Comparison of ENCODE assay signal across 9 mouse cellular contexts in genomic region chr6:37096840-37097305, GRCm38 (mm10).
DNase-seq lines count a peak whose midpoint lies in the region; ATAC-seq and TF ChIP-seq lines count a peak whose summit lies in the region.
"Had no signal": no experiment of that assay in that cellular context is flagged by ENCODE, and none has a peak within 500 bp of the region (broad histone marks: within the 10 kb centered on the region; RNA-seq: fewer than 3 reads in every experiment).

No protein-coding gene starts in this region.

- no peak for DNase-seq in heart, postnatal 25 days (ENCODE audit: low spot score)
- no peak for DNase-seq in forebrain, postnatal 0 days
- DNase-seq in spleen, postnatal 36 days (ENCODE audit: low spot score in 2 of 2) = no peak
- DNase-seq in adrenal gland, postnatal 10 days = no peak
- DNase-seq in urinary bladder, postnatal 25 days (ENCODE audit: low spot score) = no peak

- H3K9ac ChIP-seq in heart, embryonic 12.5 days = peak overlapping the region; percentile 7; the same call in 1 of the 2 replicates
- no peak overlapping the region for H3K9ac ChIP-seq in forebrain, postnatal 0 days
- no peak overlapping the region for H3K9ac ChIP-seq in intestine, embryonic 15.5 days

- TF ChIP-seq POLR2A in myocyte (IDR thresholded peaks at IDR 0.05; ENCODE audit: insufficient read length, low read depth) = no peak

- TF ChIP-seq CTCF in forebrain, postnatal 0 days (IDR thresholded peaks at IDR 0.05; ENCODE audit: low read depth) = no peak

- peak overlapping the region; percentile 84 for H3K27ac ChIP-seq in heart, embryonic 12.5 days (ENCODE audit: poor library complexity, severe bottlenecking)
- no peak overlapping the region for H3K27ac ChIP-seq in forebrain, postnatal 0 days (ENCODE audit: low read depth, low read length)
- H3K27ac ChIP-seq in intestine, embryonic 15.5 days = no peak overlapping the region

- H3K27me3 ChIP-seq in heart, embryonic 12.5 days (replicated peaks) = no peaks in the 10 kb centered on the region
- no peaks in the 10 kb centered on the region for H3K27me3 ChIP-seq in forebrain, postnatal 0 days (ENCODE audit: insufficient read depth, low read length)
- H3K27me3 ChIP-seq in intestine, embryonic 15.5 days (replicated peaks) = no peaks in the 10 kb centered on the region
- no peaks in the 10 kb centered on the region for H3K27me3 ChIP-seq in myocyte (ENCODE audit: control insufficient read depth, insufficient read depth, insufficient read length)

- ATAC-seq in heart, embryonic 12.5 days (ENCODE audit: insufficient number of reproducible peaks, low FRiP score) = no peak
- peak; percentile 28 for ATAC-seq in forebrain, postnatal 0 days
- 0 out of 2 replicates have a peak, but pooled peaks have one; percentile 10 for ATAC-seq in intestine, embryonic 15.5 days

- no peaks in the 10 kb centered on the region for H3K9me3 ChIP-seq in heart, embryonic 12.5 days (replicated peaks)
- H3K9me3 ChIP-seq in forebrain, postnatal 0 days (ENCODE audit: low read length) = no peaks in the 10 kb centered on the region
- no peaks in the 10 kb centered on the region for H3K9me3 ChIP-seq in intestine, embryonic 15.5 days
- H3K9me3 ChIP-seq: megakaryocyte, embryonic 14.5 days had no signal

- H3K36me3 ChIP-seq in heart, embryonic 12.5 days = no peaks in the 10 kb centered on the region
- H3K36me3 ChIP-seq in forebrain, postnatal 0 days (ENCODE audit: insufficient read depth) = no peaks in the 10 kb centered on the region
- H3K36me3 ChIP-seq in intestine, embryonic 15.5 days = no peaks in the 10 kb centered on the region
- no peaks in the 10 kb centered on the region for H3K36me3 ChIP-seq in myocyte (ENCODE audit: control insufficient read depth, insufficient read depth)

- H3K4me3 ChIP-seq in heart, embryonic 12.5 days = peak overlapping the region; percentile 32
- no peak overlapping the region for H3K4me3 ChIP-seq in forebrain, postnatal 0 days (ENCODE audit: low read depth, low read length)
- no peak overlapping the region for H3K4me3 ChIP-seq in intestine, embryonic 15.5 days (replicated peaks)
- no peak overlapping the region for H3K4me3 ChIP-seq in myocyte

- peaks cover 7% of the 10 kb centered on the region; the same call in 1 of the 2 replicates for H3K4me1 ChIP-seq in heart, embryonic 12.5 days (replicated peaks)
- no peaks in the 10 kb centered on the region for H3K4me1 ChIP-seq in forebrain, postnatal 0 days (ENCODE audit: insufficient read depth)
- no peaks in the 10 kb centered on the region for H3K4me1 ChIP-seq in intestine, embryonic 15.5 days (replicated peaks)

- intact Hi-C loops in heart, postnatal 25 days (cut with DNase I) = loop anchor here (1.0 to 5.0 kb wide), 3 partner anchors 40 to 351 kb away; no protein-coding TSS in a partner anchor

- H3K4me2 ChIP-seq in heart, embryonic 12.5 days = peak overlapping the region; percentile 68
- H3K4me2 ChIP-seq in forebrain, postnatal 0 days (ENCODE audit: low read depth) = no peak overlapping the region
- H3K4me2 ChIP-seq in intestine, embryonic 15.5 days (replicated peaks) = peak overlapping the region; percentile 30
- H3K4me2 ChIP-seq in myocyte (ENCODE audit: low read depth) = peak overlapping the region; percentile 66

- no peak overlapping the region for H3ac ChIP-seq in myocyte (ENCODE audit: control insufficient read depth, insufficient read length)

- H3K79me2 ChIP-seq in myocyte (ENCODE audit: control insufficient read depth, insufficient read depth) = no peaks in the 10 kb centered on the region

- WGBS in heart, embryonic 12.5 days = 28% methylated on average over 12 of the region's 12 CpGs
- WGBS in forebrain, postnatal 0 days = 55% methylated on average over 12 of the region's 12 CpGs
- 35% methylated on average over 12 of the region's 12 CpGs for WGBS in intestine, embryonic 15.5 days

TF ChIP-seq in myocyte, 11 proteins besides CTCF, POLR2A, EP300 and RAD21:
- TF ChIP-seq SRF (IDR thresholded peaks at IDR 0.05; ENCODE audit: control insufficient read depth, insufficient read length, low read depth) (no peak), REST (IDR thresholded peaks at IDR 0.05; ENCODE audit: insufficient read depth, insufficient read length) (no peak), E2F4 (IDR thresholded peaks at IDR 0.05; ENCODE audit: insufficient read depth) (no peak), TCF12 (IDR thresholded peaks at IDR 0.05; ENCODE audit: insufficient read depth, poor library complexity, severe bottlenecking) (no peak), MYOG (IDR thresholded peaks at IDR 0.05; ENCODE audit: control insufficient read depth in 1 of 3, insufficient read depth in 1 of 3, insufficient read length in 2 of 3, low read depth in 2 of 3) (no peak), MAX (IDR thresholded peaks at IDR 0.05; ENCODE audit: low read depth) (no peak), CEBPB (IDR thresholded peaks at IDR 0.05; ENCODE audit: insufficient read depth, poor library complexity, severe bottlenecking) (no peak), POLR2AphosphoS2 (IDR thresholded peaks at IDR 0.05; ENCODE audit: insufficient read length, low read depth) (no peak)
